Mouse (Mus musculus) neural tube, embryonic 11.5 days (tissue): ENCODE measurements around the gene Rora. TPM values are rescaled to one million over a fixed set of nuclear protein-coding genes. Genes with fewer than 3 reads are reported as not detected.

Source experiments
- ATAC-seq: fragments of 200-750 bp; cut with Nextera tagmentation; 2 replicates; pipeline ENCODE4 v1.8.0; 2017; ENCODE audit warnings: moderate number of reproducible peaks, mild to moderate bottlenecking, moderate TSS enrichment, moderate library complexity; ENCODE audit not compliant: insufficient read depth, low FRiP score, low TSS enrichment
- DNase-seq: peaks from one replicate; pipeline ENCODE4 v3.0.0-alpha.2; 2015; ENCODE audit warnings: low spot score
- H3K27ac ChIP-seq: fragments of 300-500 bp; sonication (generic); 2 replicates; pipeline ENCODE4 v1.5.1; 2014; ENCODE audit warnings: low read depth, mild to moderate bottlenecking, low read length
- H3K27me3 ChIP-seq: fragments of 300-500 bp; sonication (generic); 2 replicates; pipeline ENCODE4 v1.6.1; 2014; ENCODE audit warnings: mild to moderate bottlenecking, low read length, mixed read lengths; ENCODE audit not compliant: control insufficient read depth, insufficient read depth
- H3K36me3 ChIP-seq: fragments of 300-500 bp; sonication (generic); 2 replicates; pipeline ENCODE4 v1.6.1; 2014; ENCODE audit warnings: mild to moderate bottlenecking, low read length, moderate library complexity, mixed read lengths; ENCODE audit not compliant: control insufficient read depth, insufficient read depth
- H3K4me1 ChIP-seq: fragments of 300-500 bp; sonication (generic); 2 replicates; pipeline ENCODE4 v1.6.1; 2014; ENCODE audit warnings: low read length, mixed read lengths; ENCODE audit not compliant: control insufficient read depth, insufficient read depth
- H3K4me2 ChIP-seq: fragments of 300-500 bp; sonication (generic); 2 replicates; pipeline ENCODE4 v1.6.1; 2014; ENCODE audit warnings: low read depth, mild to moderate bottlenecking, moderate library complexity
- H3K4me3 ChIP-seq: fragments of 300-500 bp; sonication (generic); 2 replicates; pipeline ENCODE4 v1.5.1; 2014; ENCODE audit warnings: low read depth, low read length
- H3K9ac ChIP-seq: fragments of 300-500 bp; sonication (generic); 2 replicates; pipeline ENCODE4 v1.6.1; 2014; ENCODE audit warnings: mild to moderate bottlenecking, low read length
- H3K9me3 ChIP-seq: fragments of 300-500 bp; sonication (generic); 2 replicates; pipeline ENCODE4 v1.6.1; 2016; ENCODE audit warnings: low read length; ENCODE audit not compliant: control insufficient read depth
- WGBS: fragments of 180-500 bp; shearing (Covaris S2); extraction: QIAGEN DNeasy Blood & Tissue Kit; methylation state at CpG from one replicate; pipeline ENCODE4 v1.1.7; 2014; 5-methylcytosine and 5-hydroxymethylcytosine counted together
- polyA plus RNA-seq: library from polyadenylated mRNA; unstranded; fragments of >200 nt; fragmentation: Nextera tagmentation; extraction: Ambion mirVana; gene quantifications from 2 replicates; pipeline ENCODE4 v1.2.1, GENCODE M21; 2014

Gene Rora
- polyA plus RNA-seq, 1 experiment from 2014 or later = 3.2 TPM

DNA sequence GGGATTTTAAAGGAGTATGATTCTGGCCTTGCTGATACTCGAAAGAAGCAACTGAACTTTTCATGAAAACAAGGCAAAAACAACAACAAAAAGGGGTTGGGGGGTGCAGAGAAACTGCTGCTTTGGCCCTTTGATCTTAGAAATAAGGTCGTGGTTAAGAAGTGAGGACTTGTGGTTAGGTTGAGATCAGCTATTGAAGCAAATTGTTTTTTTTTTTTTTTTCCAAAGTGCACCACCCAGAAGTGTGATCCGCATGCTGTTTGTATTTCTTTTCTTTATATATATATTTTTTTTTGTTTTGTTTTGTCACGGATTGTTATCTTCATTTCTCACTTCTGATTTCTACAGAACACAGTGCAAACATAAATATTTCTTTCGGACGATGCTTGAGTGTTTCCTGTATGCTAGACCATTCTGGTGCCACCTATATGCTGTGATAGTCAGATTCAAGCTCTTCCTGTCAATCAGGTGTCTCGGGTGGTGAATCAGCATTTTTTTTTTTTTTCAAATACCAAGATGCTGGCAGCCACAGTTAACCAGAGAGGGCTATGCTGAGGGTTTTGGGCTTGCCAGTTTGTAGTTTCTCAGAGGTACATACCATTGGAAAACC is 644.3 kb downstream of the Rora start:
- H3K9ac ChIP-seq = no peak overlapping the region
- H3K36me3 ChIP-seq = no peaks in the 10 kb centered on the region
- ATAC-seq = no peak
- no peak overlapping the region for H3K27ac ChIP-seq
- no peaks in the 10 kb centered on the region for H3K4me1 ChIP-seq
- no peak overlapping the region for H3K4me2 ChIP-seq
- 80% methylated on average over 7 of the region's 7 CpGs for WGBS
- H3K27me3 ChIP-seq = no peaks in the 10 kb centered on the region
- H3K4me3 ChIP-seq = no peak overlapping the region
- no peaks in the 10 kb centered on the region for H3K9me3 ChIP-seq
- DNase-seq = no peak

DNA sequence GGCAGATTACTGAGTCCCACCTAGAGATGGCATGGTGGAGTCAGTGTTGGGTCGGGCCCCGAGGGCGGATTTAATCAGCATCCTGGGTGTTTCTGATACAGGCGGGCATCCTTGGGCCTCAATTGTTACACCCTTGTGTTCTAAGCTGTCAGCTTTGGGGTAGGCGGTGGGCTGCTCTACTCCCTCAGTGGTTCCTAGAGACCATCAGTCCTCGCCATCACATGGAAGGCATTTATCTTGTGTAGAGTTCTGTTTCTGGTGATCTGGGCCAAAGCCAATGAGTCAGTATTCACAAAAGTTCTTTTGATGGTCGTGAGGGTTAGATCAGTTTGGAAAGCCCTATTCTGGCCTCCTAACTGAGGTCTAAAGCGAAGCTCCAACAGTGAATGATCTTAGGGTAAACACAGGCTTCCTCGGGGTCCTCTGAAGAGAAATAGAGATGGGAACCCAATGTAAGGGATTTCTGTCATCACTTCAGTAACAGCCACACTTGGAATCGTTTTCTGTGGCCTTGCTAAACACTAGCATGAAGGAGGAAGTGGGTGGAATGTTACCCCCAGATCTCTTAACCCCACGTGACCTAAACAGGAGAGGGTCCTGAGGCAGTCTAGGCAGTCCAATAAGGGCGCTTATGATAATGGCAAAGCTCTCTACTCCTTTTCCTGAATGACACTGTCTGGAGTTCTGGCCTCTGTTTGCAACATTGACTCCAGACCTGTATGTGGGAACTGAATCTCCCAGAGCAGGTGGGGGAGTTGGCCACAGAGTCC is 645.2 kb downstream of the Rora start:
- Histone ChIP-seq H3K4me1 (no peaks in the 10 kb centered on the region), H3K27me3 (no peaks in the 10 kb centered on the region), H3K9ac (no peak overlapping the region), H3K4me3 (no peak overlapping the region), H3K9me3 (no peaks in the 10 kb centered on the region), H3K4me2 (no peak overlapping the region), H3K36me3 (no peaks in the 10 kb centered on the region), H3K27ac (no peak overlapping the region)
- WGBS = 79% methylated on average over 12 of the region's 12 CpGs
- ATAC-seq = no peak
- no peak for DNase-seq

GRCm38 (mm10) chr9:69299484-69299883 is 645.9 kb downstream of the Rora start:
- Histone ChIP-seq H3K27ac (no peak overlapping the region), H3K9ac (no peak overlapping the region), H3K27me3 (no peaks in the 10 kb centered on the region), H3K4me2 (no peak overlapping the region), H3K9me3 (no peaks in the 10 kb centered on the region), H3K36me3 (no peaks in the 10 kb centered on the region), H3K4me3 (no peak overlapping the region), H3K4me1 (no peaks in the 10 kb centered on the region)
- DNase-seq = no peak
- no peak for ATAC-seq
- 72% methylated on average over 2 of the region's 2 CpGs for WGBS

GRCm38 (mm10) chr9:69300296-69300695 is 646.7 kb downstream of the Rora start:
- H3K27me3 ChIP-seq = no peaks in the 10 kb centered on the region
- no peaks in the 10 kb centered on the region for H3K36me3 ChIP-seq
- H3K27ac ChIP-seq = no peak overlapping the region
- H3K4me1 ChIP-seq = no peaks in the 10 kb centered on the region
- H3K4me3 ChIP-seq = no peak overlapping the region
- ATAC-seq (no peak), DNase-seq (no peak)
- no peak overlapping the region for H3K4me2 ChIP-seq
- 86% methylated on average over 8 of the region's 8 CpGs for WGBS
- H3K9ac ChIP-seq = no peak overlapping the region
- H3K9me3 ChIP-seq = no peaks in the 10 kb centered on the region

GRCm38 (mm10) chr9:69301445-69301844 is 647.9 kb downstream of the Rora start:
- Histone ChIP-seq H3K36me3 (no peaks in the 10 kb centered on the region), H3K4me2 (no peak overlapping the region), H3K9ac (no peak overlapping the region), H3K27me3 (no peaks in the 10 kb centered on the region), H3K4me1 (no peaks in the 10 kb centered on the region), H3K9me3 (no peaks in the 10 kb centered on the region), H3K27ac (no peak overlapping the region), H3K4me3 (no peak overlapping the region)
- no peak for DNase-seq
- 10% methylated on average over 9 of the region's 9 CpGs for WGBS
- ATAC-seq = no peak

- WGBS = 12% methylated on average over 4 of the region's 4 CpGs
- H3K36me3 ChIP-seq = no peaks in the 10 kb centered on the region
- H3K4me2 ChIP-seq = no peak overlapping the region
- no peak overlapping the region for H3K4me3 ChIP-seq
- no peaks in the 10 kb centered on the region for H3K27me3 ChIP-seq
- H3K9me3 ChIP-seq = no peaks in the 10 kb centered on the region
- H3K4me1 ChIP-seq = no peaks in the 10 kb centered on the region
- ATAC-seq (no peak), DNase-seq (no peak)
- no peak overlapping the region for H3K9ac ChIP-seq
- H3K27ac ChIP-seq = no peak overlapping the region
Observed at GRCm38 (mm10) chr9:69301955-69302354, 648.4 kb downstream of the Rora start.

DNA sequence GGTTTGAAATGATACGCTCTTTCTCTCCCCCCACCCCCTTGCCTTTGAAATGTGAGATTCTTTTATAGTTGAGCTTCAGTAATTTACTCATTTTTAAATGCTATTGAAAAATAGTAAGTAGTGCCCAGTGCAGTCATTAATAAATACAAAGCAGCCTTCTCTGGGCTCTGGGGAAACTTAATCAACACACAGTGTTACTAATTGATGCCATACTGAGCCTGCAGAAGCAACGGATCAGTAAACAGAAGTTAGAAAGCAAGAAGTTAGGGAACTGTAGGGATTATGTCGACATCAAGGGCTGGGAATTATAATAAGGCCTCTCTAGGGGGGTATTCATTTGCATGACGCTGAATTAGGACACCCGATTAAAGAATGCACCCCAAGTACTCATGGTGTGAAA is 649.3 kb downstream of the Rora start:
- H3K9me3 ChIP-seq = no peaks in the 10 kb centered on the region
- no peak overlapping the region for H3K4me2 ChIP-seq
- H3K36me3 ChIP-seq = no peaks in the 10 kb centered on the region
- H3K4me1 ChIP-seq = no peaks in the 10 kb centered on the region
- H3K4me3 ChIP-seq = no peak overlapping the region
- H3K27me3 ChIP-seq = no peaks in the 10 kb centered on the region
- H3K9ac ChIP-seq = no peak overlapping the region
- ATAC-seq (no peak), DNase-seq (no peak)
- WGBS = 20% methylated on average over 5 of the region's 5 CpGs
- no peak overlapping the region for H3K27ac ChIP-seq

- no peaks in the 10 kb centered on the region for H3K27me3 ChIP-seq
- H3K9ac ChIP-seq = no peak overlapping the region
- no peak overlapping the region for H3K27ac ChIP-seq
- ATAC-seq = no peak
- WGBS = 70% methylated on average over 4 of the region's 4 CpGs
- H3K4me1 ChIP-seq = no peaks in the 10 kb centered on the region
- no peak for DNase-seq
- no peak overlapping the region for H3K4me3 ChIP-seq
- H3K36me3 ChIP-seq = no peaks in the 10 kb centered on the region
- no peak overlapping the region for H3K4me2 ChIP-seq
- H3K9me3 ChIP-seq = no peaks in the 10 kb centered on the region
Observed at GRCm38 (mm10) chr9:69303346-69303944, 649.9 kb downstream of the Rora start.

DNA sequence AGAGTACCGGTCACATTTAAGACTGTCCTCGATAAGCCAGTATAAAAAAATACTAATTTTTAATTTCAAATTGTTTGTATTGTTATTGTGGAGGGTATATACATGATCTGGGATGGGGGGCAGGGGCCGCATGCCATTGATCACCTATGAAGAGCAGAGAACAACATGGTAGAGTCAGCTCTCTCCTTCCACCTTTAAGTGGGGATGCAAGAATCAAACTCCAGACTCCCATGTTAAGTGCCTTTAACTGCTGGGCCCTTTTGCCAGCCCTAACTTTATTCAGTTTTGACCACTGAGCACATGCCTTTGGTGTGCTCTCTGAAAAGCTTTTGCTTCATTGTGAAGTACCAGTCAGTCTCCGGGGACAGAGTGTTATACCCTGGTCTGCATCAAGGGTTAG is 650.4 kb downstream of the Rora start:
- 91% methylated on average over 4 of the region's 4 CpGs for WGBS
- no peak overlapping the region for H3K27ac ChIP-seq
- no peak for ATAC-seq

More for the DNA sequence above, 650.4 kb downstream of the Rora start:
- Histone ChIP-seq H3K4me1 (no peaks in the 10 kb centered on the region), H3K4me3 (no peak overlapping the region), H3K4me2 (no peak overlapping the region), H3K9ac (no peak overlapping the region), H3K9me3 (no peaks in the 10 kb centered on the region), H3K27me3 (no peaks in the 10 kb centered on the region), H3K36me3 (no peaks in the 10 kb centered on the region)
- no peak for DNase-seq
